Mouse (Mus musculus) erythroblast, embryonic 14.5 days (primary cell): ENCODE results near the gene Sae1.

ENCODE experiments used
- GATA1 ChIP-seq: IDR thresholded peaks from 2 replicates; pipeline ENCODE4 v1.6.1; 2012; ENCODE audit warnings: low read length, inconsistent platforms, mixed read lengths
- TAL1 ChIP-seq: IDR thresholded peaks from 3 replicates; pipeline ENCODE4 v1.6.1; 2012; ENCODE audit warnings: low read length, inconsistent platforms, mixed read lengths

DNA sequence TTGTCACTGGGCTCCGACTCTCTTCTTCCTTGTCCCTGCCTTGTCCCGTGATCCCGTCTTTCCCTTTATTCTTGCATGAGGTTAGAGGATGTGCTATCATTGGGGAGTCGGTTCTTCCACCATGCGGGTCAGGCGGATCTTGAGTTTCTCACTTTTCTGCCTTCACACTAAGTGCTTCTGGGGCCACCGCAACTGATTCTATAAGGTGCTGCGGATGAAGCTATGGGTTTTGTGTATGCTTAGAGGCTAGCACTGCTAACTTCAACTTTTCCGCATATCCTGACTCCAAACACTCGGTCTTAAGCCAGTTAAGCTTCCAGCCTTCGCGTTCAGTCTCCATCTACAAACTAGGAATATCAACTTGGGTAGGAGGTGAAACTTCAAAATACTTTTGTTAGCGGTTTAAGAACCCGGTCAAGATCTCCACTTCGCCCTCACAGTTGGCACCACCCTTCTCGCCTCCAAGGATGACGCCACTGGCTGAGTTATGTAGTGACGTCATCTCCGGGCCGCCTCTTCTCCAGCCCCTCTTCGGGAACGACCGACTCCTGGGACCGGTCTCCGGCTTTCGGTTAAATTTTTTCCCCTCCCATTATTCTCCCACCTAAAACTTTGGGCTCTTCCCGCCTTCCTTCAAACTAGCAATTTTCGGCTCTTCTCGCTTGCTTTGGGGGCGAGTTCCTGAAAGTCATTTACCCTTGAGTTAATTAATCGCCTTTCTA, 11.7 kb upstream of the Sae1 start:
- TF ChIP-seq GATA1: no peak
- no peak for TF ChIP-seq TAL1
